Mouse (Mus musculus) kidney, adult 2 months (tissue): Measurements from ENCODE around the gene Myo1a.

Experiments
- CTCF ChIP-seq: fragments of 200-500 bp; conservative IDR thresholded peaks from 2 replicates; pipeline ENCODE4 v1.5.1; 2011; ENCODE audit warnings: low read depth, mild to moderate bottlenecking, control low read depth, low read length, moderate library complexity, mixed read lengths; ENCODE audit not compliant: insufficient read depth, insufficient read length
- POLR2A ChIP-seq: fragments of 200-500 bp; IDR thresholded peaks from one replicate; pipeline ENCODE4 v1.6.1; 2011; ENCODE audit warnings: low read depth, low read length, control low read depth

DNA sequence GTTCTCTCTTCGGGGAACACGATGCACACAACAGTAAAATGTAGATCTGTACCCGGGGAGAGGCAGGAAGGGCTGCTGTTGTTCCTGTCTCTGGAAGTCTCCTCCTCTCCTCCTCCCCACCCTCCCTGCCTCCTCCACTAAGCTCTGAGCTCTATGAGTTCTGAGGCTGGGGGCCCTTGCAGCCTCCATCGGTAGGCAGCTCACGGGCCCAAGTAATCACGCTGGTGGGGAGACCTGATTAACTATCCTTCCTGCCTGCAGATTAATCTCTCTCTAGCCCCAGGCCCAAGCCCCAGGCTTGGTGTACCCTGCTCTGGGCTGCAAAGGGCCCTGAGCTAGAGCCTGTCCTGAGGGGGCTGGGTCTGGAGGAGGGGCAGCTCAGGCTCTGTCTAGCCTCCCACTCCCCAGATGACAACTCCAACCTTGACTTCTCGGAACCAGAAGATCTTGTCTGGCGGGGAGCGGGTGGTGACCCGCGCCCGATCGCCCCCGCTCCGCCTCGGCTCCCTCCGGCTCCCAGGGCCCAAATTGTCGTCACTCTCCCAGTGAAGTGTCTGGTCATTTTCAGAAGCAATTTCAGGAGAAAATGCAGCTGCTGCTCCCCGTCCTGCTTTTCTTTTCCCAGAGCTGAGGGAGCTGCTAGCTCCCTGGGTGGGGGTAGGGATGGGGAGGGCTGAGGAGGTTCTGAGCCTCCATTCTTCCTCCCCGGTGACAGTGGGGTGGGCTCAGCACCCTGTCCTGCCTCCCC is 16.9 kb downstream of the Myo1a start:
- TF ChIP-seq CTCF (no peak), POLR2A (no peak)
